Mouse (Mus musculus) spleen, embryonic (tissue): ENCODE data around the gene Slc35f1.

Source experiments
- CTCF ChIA-PET: fragments of 350-600 bp; sonication (Branson Sonifier 250); formaldehyde crosslinking; loops from one replicate; lab custom pipeline; 2022; lab: Charles Lee

The Slc35f1 gene

GRCm38 (mm10) chr10:53096446-53096845 is 406.1 kb downstream of the Slc35f1 start:
- CTCF ChIA-PET, result no interaction called here

- CTCF ChIA-PET, result no interaction called here
Measured at GRCm38 (mm10) chr10:53100881-53101280, 410.5 kb downstream of the Slc35f1 start.

- CTCF ChIA-PET, result no interaction called here
Measured at GRCm38 (mm10) chr10:53101412-53101811, 411.1 kb downstream of the Slc35f1 start.

- CTCF ChIA-PET, result no interaction called here
Measured at GRCm38 (mm10) chr10:53102423-53102822, 412.1 kb downstream of the Slc35f1 start.

GRCm38 (mm10) chr10:53115028-53115427 is 424.7 kb downstream of the Slc35f1 start:
- CTCF ChIA-PET, result no interaction called here

- CTCF ChIA-PET, result no interaction called here
Measured at GRCm38 (mm10) chr10:53115673-53116398, 425.5 kb downstream of the Slc35f1 start.

GRCm38 (mm10) chr10:53120608-53121007 is 430.3 kb downstream of the Slc35f1 start:
- CTCF ChIA-PET, result no interaction called here

- CTCF ChIA-PET, result no interaction called here
Measured at GRCm38 (mm10) chr10:53124365-53124764, 434.0 kb downstream of the Slc35f1 start.

- CTCF ChIA-PET, result no interaction called here
Measured at GRCm38 (mm10) chr10:53132707-53133106, 442.4 kb downstream of the Slc35f1 start.

- CTCF ChIA-PET, result no interaction called here
Measured at GRCm38 (mm10) chr10:53150321-53150720, 460.0 kb downstream of the Slc35f1 start.

- CTCF ChIA-PET, result no interaction called here
Measured at GRCm38 (mm10) chr10:53150916-53151315, 460.6 kb downstream of the Slc35f1 start.

- CTCF ChIA-PET, result no interaction called here
Measured at GRCm38 (mm10) chr10:53156374-53156773, 466.0 kb downstream of the Slc35f1 start.

- CTCF ChIA-PET, result no interaction called here
Measured at GRCm38 (mm10) chr10:53157740-53158139, 467.4 kb downstream of the Slc35f1 start.
